In genomic region chr14:122862623-122863022, GRCm38 (mm10) we compare ENCODE assay signal across 12 mouse cellular contexts. TPM values are rescaled to one million over a fixed set of nuclear protein-coding genes. Genes with fewer than 3 reads are reported as not detected.
A peak's percentile ranks its signal among the peaks of the same experiment; 100 is the strongest.
DNase-seq lines count a peak whose midpoint lies in the region; ATAC-seq lines count a peak whose summit lies in the region.
"Had no signal": no experiment of that assay in that cellular context is flagged by ENCODE, and none has a peak within 500 bp of the region (broad histone marks: within the 10 kb centered on the region; RNA-seq: fewer than 3 reads in every experiment).

No protein-coding gene starts in this region.

- no peaks in the 10 kb centered on the region for H3K36me3 ChIP-seq in heart, embryonic 11.5 days (ENCODE audit: control insufficient read depth, insufficient read depth, low read length)
- H3K36me3 ChIP-seq in midbrain, embryonic 14.5 days (ENCODE audit: control insufficient read depth, insufficient read depth, low read length): no peaks in the 10 kb centered on the region
- H3K36me3 ChIP-seq in midbrain, embryonic 11.5 days (ENCODE audit: control insufficient read depth, insufficient read depth, low read length): no peaks in the 10 kb centered on the region
- H3K36me3 ChIP-seq: embryonic facial prominence, embryonic 15.5 days; intestine, embryonic 15.5 days; lung, embryonic 15.5 days had no signal

- no peak overlapping the region for H3K27ac ChIP-seq in heart, embryonic 11.5 days (ENCODE audit: low read depth, low read length)
- H3K27ac ChIP-seq in midbrain, embryonic 14.5 days (replicated peaks; ENCODE audit: low read depth, low read length): no peak overlapping the region
- no peak overlapping the region for H3K27ac ChIP-seq in midbrain, embryonic 11.5 days (ENCODE audit: low read depth, low read length)
- H3K27ac ChIP-seq: embryonic facial prominence, embryonic 15.5 days; intestine, embryonic 15.5 days; lung, embryonic 15.5 days had no signal

- ATAC-seq in heart, embryonic 11.5 days (replicated peaks; ENCODE audit: insufficient number of reproducible peaks, low FRiP score, low TSS enrichment): no peak
- no peak for ATAC-seq in midbrain, embryonic 14.5 days (ENCODE audit: low FRiP score, low TSS enrichment)
- no peak for ATAC-seq in midbrain, embryonic 11.5 days (ENCODE audit: low FRiP score)
- ATAC-seq: intestine, embryonic 15.5 days had no signal

- H3K4me2 ChIP-seq in heart, embryonic 11.5 days: no peak overlapping the region
- H3K4me2 ChIP-seq in midbrain, embryonic 14.5 days (ENCODE audit: low read length): no peak overlapping the region
- no peak overlapping the region for H3K4me2 ChIP-seq in midbrain, embryonic 11.5 days
- H3K4me2 ChIP-seq: embryonic facial prominence, embryonic 15.5 days; intestine, embryonic 15.5 days; lung, embryonic 15.5 days had no signal

- no peak overlapping the region for H3K4me3 ChIP-seq in heart, embryonic 11.5 days (ENCODE audit: low read depth, low read length)
- H3K4me3 ChIP-seq in midbrain, embryonic 14.5 days (replicated peaks; ENCODE audit: low read depth, low read length): no peak overlapping the region
- no peak overlapping the region for H3K4me3 ChIP-seq in midbrain, embryonic 11.5 days (ENCODE audit: low read depth, low read length)
- H3K4me3 ChIP-seq: embryonic facial prominence, embryonic 15.5 days; intestine, embryonic 15.5 days; lung, embryonic 15.5 days had no signal

- no peaks in the 10 kb centered on the region for H3K27me3 ChIP-seq in heart, embryonic 11.5 days (ENCODE audit: control insufficient read depth, insufficient read depth, low read length)
- H3K27me3 ChIP-seq in midbrain, embryonic 14.5 days (ENCODE audit: control insufficient read depth, insufficient read depth, low read length): no peaks in the 10 kb centered on the region
- no peaks in the 10 kb centered on the region for H3K27me3 ChIP-seq in midbrain, embryonic 11.5 days (ENCODE audit: control insufficient read depth, insufficient read depth, low read length)
- H3K27me3 ChIP-seq: embryonic facial prominence, embryonic 15.5 days; intestine, embryonic 15.5 days; lung, embryonic 15.5 days had no signal

- 40% methylated on average over 4 of the region's 4 CpGs for WGBS in heart, embryonic 11.5 days (ENCODE audit: insufficient replicate concordance)
- 55% methylated on average over 4 of the region's 4 CpGs for WGBS in midbrain, embryonic 14.5 days
- 76% methylated on average over 4 of the region's 4 CpGs for WGBS in midbrain, embryonic 11.5 days

- no peak overlapping the region for H3K9ac ChIP-seq in heart, embryonic 11.5 days (ENCODE audit: low read depth, low read length)
- H3K9ac ChIP-seq in midbrain, embryonic 14.5 days (replicated peaks; ENCODE audit: low read length): no peak overlapping the region
- no peak overlapping the region for H3K9ac ChIP-seq in midbrain, embryonic 11.5 days (ENCODE audit: low read length)
- H3K9ac ChIP-seq: embryonic facial prominence, embryonic 15.5 days; intestine, embryonic 15.5 days; lung, embryonic 15.5 days had no signal

- H3K4me1 ChIP-seq in heart, embryonic 11.5 days (ENCODE audit: control insufficient read depth, insufficient read depth, low read length): peaks cover 11% of the 10 kb centered on the region
- H3K4me1 ChIP-seq in midbrain, embryonic 14.5 days (ENCODE audit: control insufficient read depth, insufficient read depth, low read length): no peaks in the 10 kb centered on the region
- H3K4me1 ChIP-seq in midbrain, embryonic 11.5 days (ENCODE audit: control insufficient read depth, insufficient read depth, low read length): no peaks in the 10 kb centered on the region
- H3K4me1 ChIP-seq: embryonic facial prominence, embryonic 15.5 days; intestine, embryonic 15.5 days had no signal

- no peaks in the 10 kb centered on the region for H3K9me3 ChIP-seq in heart, embryonic 11.5 days (replicated peaks; ENCODE audit: control insufficient read depth, low read length)
- no peaks in the 10 kb centered on the region for H3K9me3 ChIP-seq in midbrain, embryonic 14.5 days (ENCODE audit: control insufficient read depth, low read length)
- H3K9me3 ChIP-seq in midbrain, embryonic 11.5 days (ENCODE audit: control insufficient read depth, low read length): no peaks in the 10 kb centered on the region
- H3K9me3 ChIP-seq: embryonic facial prominence, embryonic 15.5 days; intestine, embryonic 15.5 days; lung, embryonic 15.5 days had no signal

- DNase-seq in heart, adult 8-10 months (ENCODE audit: low spot score): peak; percentile 9
- DNase-seq in midbrain, embryonic 14.5 days: peak; percentile 19
- no peak for DNase-seq in midbrain, embryonic 11.5 days (ENCODE audit: low spot score, missing footprints)
- peak; percentile 38 to 51 for DNase-seq in cerebellum, postnatal 14 days
- peak; percentile 86 for DNase-seq in retina, embryonic 14.5 days (ENCODE audit: low spot score)
- no peak for DNase-seq in left cerebral cortex, adult 11 months (ENCODE audit: low spot score)
- DNase-seq: adrenal gland, postnatal 14 days; thymus, postnatal 14 days had no signal

RNA-seq across cellular contexts. Expression of gene Ggact, which starts 50.9 kb away (rescaled TPM):
- total RNA-seq in heart, adult 8-10 months (2022): 10 to 100 TPM; 27.2 to 33.2 (median 28.1) TPM
- polyA plus RNA-seq in heart, embryonic 11.5 days (2014; fragmentation: Nextera tagmentation; extraction: Ambion mirVana): 11.6 and 15.0 TPM in 2 replicates
- 5.2 and 5.4 TPM in 2 replicates for polyA plus RNA-seq in midbrain, embryonic 14.5 days (2014; fragmentation: Nextera tagmentation; extraction: Ambion mirVana)
- 5.2 and 5.5 TPM in 2 replicates for polyA plus RNA-seq in midbrain, embryonic 11.5 days (2014; fragmentation: Nextera tagmentation; extraction: Ambion mirVana)

Comparison
In these comparisons a context has a peak if more than half of its experiments do, and no peak if none do; other contexts are left out.
1. DNase-seq: peak in heart, adult 8-10 months (single experiment), midbrain, embryonic 14.5 days (single experiment), cerebellum, postnatal 14 days (2 of 2) and retina, embryonic 14.5 days (single experiment); none in midbrain, embryonic 11.5 days (single experiment) and left cerebral cortex, adult 11 months (single experiment).